Mouse (Mus musculus) B cell, adult 2 months (primary cell): Measurements from ENCODE around the gene Ralgapb.

ENCODE experiments used
- DNase-seq, 2 experiments: peaks; one replicate each; pipeline ENCODE4 v3.0.0; 2022

The Ralgapb gene

DNA sequence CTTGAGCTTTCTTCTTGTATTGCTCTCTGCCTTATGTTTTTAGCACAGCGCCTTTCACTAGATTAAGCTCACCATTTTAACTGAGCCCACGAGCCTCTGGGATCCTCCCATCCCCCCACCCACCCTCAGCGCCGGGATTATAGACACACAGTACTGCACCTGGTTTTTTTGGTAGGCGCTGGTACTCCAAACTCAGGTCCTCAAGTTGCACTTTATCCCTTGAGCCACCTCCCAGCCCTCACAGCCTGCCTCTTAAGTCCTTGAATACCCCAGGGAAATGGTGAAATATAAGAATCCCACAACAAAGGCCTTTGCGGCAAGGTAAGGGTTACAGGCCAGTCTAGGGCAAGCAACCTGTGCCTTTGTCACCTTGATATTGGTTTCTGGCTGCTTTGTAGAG is 110.2 kb downstream of the Ralgapb start:
- DNase-seq = no peak

DNA sequence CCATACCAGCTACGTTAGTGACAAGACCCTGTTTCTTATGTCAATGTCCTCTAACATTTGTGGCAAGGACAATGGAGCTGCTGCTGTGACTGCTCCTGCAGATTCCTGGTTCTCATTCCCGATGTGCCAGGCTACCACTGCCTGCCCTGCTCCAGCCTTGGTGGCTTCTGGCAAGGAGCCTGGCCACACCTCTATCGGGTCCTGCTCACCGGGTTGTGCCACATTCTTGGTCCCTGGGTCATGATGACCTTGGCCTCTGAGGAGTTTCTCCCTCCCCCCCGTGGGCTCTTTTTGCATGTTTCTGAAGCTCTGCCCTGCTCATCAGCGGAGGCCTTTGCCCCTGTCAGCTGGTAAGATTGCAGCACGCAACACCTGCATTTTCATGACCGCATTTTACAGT is 113.4 kb downstream of the Ralgapb start:
- DNase-seq = no peak

DNA sequence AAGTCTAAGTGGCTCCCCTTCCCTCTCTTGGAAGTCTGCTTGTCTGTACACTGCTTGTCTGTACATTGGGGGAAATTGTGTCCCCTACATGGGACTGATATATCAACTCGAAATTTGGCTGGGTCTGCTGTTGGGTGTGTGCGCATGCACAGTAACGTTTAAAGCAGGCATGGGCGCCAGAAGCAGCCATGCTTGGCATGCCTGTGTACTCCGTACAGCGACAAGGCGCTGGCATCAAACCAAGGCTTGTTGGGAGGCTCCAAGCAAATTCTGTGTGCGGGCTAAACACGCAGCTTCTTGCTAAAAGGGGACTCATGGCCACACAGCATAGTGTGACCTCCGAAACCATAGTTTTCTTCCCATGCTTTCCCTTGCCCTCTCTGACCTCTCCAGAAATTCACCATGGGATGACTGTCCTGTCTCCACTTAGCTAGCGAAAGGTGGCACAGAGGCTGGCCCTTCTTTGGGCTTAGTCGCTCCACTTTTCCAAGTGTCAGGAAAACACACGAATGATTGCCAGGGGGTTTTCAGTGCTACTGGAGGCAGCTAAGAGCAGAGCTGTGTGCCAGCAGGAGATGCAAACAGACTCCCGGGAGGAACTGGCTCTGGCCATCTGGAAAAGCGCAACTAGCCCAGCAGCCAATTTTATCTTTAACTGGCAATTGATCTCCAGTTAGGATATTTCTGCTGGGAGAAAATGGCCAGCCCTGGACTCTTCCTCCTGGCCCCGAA is 114.6 kb downstream of the Ralgapb start:
- no peak for DNase-seq

- DNase-seq = peak; percentile 60 to 61
Measured at GRCm38 (mm10) chr2:158534090-158534489, 124.4 kb downstream of the Ralgapb start.

DNA sequence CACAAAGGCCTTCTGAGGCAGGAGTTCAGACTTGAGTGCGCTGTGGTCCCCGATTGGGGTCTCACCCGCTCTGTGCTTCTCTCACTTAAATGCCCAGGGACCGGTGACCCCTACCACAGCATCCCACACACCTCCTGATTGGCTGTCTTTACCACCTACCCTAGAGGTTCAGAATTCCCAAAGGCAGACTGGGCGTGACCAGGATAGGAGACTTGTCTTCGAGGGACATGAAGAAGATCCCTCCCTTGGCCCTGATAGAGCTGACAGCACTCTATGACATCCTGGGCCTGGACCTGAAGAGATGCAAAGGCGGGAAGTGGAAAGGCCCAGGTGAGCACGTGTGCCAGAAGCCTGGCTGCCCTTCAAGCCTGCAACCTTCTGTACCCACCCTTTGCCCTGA is 124.9 kb downstream of the Ralgapb start:
- DNase-seq = no peak

DNA sequence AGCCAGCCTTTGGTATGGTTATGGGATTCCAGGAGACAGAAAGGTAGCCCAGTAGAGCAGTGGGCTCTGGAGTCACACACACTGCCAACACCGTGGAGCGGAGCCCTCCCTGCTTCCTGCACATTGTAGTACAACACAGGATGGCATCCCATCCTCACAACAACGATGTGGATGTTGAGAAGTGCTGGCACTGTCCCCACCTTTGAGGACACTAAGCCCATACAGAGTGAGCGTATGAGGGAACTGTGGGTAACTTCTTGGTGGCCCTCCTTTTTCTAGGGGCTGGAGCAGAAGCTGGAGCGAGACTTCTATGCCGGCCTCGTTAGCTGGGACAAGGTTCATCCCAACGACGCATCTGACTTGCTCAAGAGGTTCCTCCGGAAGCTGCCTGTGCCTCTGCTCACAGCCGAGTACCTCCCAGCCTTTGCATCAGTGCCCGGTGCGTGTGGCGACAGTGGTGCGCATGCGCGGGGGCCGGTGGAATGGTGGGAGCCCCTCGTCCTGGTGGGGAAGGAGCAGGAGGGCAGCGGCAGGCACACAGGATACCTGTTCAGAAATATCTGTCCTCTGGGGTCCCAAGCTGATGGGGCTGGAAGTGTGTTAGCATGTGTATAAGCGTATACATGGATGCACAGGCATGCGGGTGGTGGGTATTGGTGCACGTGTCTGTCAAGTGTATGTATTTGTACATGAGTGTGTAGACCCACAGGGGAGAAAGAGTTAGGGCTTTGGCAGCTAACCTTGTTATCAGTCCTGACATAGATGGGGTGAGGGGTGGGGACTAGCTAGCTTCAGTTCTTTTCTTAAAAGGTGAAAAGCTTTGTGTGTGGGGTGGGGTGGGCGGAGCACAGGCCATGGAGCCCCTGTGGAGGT is 130.0 kb downstream of the Ralgapb start:
- no peak for DNase-seq

DNA sequence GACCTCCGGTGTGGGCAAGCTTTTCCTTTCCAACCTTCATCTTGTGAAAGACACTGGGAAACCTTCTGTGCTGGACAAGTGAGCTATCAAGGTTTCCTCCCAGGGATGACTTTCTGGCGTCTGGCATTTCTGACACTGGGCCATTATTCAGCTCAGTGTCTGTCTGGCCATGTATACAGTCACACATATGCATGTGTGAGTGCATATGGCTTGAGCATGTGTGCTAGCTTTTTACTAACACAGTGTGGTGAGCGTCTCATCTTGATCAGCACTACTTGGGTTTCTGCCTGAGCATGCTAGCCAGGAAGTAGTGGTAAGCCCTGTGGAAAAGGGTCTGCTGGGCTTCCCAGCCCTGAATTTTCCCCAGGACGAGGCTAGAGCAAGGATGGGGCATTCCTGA is 131.6 kb downstream of the Ralgapb start:
- no peak for DNase-seq

DNA sequence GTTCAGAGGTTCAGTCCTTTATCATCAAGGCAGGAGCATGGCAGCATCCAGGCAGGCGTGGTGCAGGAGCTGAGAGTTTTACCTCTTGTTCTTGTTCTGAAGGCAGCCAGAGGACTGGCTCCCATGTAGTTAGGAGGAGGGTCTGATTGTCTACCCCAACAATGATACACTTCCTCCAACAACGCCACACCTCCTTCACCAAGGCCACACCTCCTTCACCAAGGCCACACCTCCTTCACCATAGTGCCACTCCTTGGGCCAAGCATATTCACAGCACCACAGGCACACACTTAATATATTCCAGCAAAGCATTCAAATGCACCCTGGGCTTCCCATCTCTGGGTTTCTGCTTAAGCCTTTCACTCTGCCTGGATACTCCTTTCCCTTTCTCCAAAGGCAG is 135.6 kb downstream of the Ralgapb start:
- no peak for DNase-seq

DNA sequence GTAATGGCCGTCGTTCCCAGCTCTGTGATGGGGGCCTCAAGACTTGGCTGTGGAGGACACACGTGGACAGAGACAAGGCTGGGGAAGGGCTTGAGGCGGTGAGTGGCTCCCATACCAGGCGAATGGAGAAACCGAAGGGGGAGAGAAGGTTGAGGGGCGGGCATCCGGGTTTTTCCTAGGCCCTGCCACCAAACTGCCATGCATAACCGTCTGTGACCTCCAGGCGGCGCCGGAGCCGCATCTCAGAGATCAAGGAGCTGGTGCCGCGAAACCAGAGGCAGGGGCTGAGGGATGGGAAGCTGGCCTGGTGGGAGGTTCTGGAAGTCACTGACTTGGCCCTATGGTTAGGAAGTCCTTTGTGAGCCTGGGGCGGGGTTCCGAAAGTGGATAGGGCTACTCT is 137.1 kb downstream of the Ralgapb start:
- peak; percentile 79 to 80 for DNase-seq
